Mouse (Mus musculus) heart, postnatal 25 days (tissue): ENCODE data around the gene Slc1a5. TPM values are rescaled to one million over a fixed set of nuclear protein-coding genes. Genes with fewer than 3 reads are reported as not detected.
A peak's percentile ranks its signal among the peaks of the same experiment; 100 is the strongest.

Source experiments
- DNase-seq: peaks from one replicate; pipeline ENCODE4 v3.0.0; 2022; ENCODE audit warnings: low spot score
- intact Hi-C: fragments of 180-260 bp; cut with DNase I; formaldehyde crosslinking; loops from one replicate; pipeline ENCODE4 v1.15.1; 2025
- total RNA-seq, 2 experiments: library from RNA; stranded (reverse); gene quantifications; 2 replicates each; pipeline ENCODE4 v1.2.3; 2021

The Slc1a5 gene
- total RNA-seq, 2 experiments from 2014 or later = 18.5 to 22.8 TPM

GRCm38 (mm10) chr7:16841561-16842560 lies 60.7 kb downstream of the Slc1a5 start:
- DNase-seq = no peak
- intact Hi-C loops = no loop called here

- peak; percentile 92 for DNase-seq
- intact Hi-C loops = no loop called here
Measured at GRCm38 (mm10) chr7:16842645-16843063, 61.5 kb downstream of the Slc1a5 start, which contains the start of gene Prkd2. TSS of gene Prkd2 (plus strand) at chr7:16842902.

DNA sequence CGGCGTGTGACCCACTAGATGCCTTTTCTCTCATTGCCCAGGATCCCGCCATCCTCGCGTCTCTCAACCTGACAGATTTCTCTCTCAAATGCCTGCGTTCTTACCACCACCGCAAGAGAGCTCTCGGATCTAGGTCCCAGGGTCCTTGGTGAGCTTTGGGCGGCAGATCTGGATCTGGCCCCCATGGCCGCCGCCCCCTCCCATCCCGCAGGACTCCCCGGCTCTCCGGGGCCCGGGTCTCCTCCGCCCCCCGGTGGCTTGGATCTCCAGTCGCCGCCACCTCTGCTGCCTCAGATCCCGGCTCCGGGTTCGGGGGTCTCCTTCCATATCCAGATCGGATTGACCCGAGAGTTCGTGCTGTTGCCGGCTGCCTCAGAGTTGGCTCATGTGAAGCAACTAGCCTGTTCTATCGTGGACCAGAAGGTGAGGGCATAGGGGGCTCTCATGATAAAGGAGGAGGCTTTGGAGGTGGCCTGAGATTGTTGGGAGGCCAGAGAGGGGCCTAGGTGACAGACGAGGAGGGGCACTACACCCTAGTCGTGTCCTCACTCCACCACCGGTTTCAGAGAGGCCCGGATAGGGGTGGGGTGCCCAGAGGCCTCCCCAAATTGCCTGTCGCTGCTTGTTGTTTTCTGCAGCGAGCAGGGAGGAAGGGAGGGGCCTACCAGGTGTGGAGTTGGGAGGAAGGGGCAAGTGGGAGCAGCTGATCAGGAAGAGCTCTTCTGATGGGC lies 62.5 kb downstream of the Slc1a5 start:
- intact Hi-C loops = no loop called here
- DNase-seq = peak; percentile 53

DNA sequence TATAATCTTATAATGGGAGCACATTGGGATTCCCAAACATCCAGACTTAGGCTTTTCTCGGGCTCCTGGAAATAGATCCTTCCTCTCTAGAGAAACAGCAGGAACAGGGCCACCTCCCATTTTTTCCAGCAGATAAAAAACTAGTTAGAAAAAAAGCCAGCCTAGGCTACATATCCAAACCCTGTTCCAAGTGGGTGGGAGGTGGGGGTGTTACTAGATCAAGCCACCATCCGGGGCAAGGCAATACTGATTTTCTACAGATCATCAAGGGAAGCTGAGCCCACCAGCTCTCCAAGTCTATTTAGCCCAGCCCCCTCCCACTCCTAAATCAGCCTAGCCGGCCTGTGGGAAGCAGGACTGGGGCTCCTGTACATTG lies 63.5 kb downstream of the Slc1a5 start:
- no peak for DNase-seq
- intact Hi-C loops = no loop called here

DNA sequence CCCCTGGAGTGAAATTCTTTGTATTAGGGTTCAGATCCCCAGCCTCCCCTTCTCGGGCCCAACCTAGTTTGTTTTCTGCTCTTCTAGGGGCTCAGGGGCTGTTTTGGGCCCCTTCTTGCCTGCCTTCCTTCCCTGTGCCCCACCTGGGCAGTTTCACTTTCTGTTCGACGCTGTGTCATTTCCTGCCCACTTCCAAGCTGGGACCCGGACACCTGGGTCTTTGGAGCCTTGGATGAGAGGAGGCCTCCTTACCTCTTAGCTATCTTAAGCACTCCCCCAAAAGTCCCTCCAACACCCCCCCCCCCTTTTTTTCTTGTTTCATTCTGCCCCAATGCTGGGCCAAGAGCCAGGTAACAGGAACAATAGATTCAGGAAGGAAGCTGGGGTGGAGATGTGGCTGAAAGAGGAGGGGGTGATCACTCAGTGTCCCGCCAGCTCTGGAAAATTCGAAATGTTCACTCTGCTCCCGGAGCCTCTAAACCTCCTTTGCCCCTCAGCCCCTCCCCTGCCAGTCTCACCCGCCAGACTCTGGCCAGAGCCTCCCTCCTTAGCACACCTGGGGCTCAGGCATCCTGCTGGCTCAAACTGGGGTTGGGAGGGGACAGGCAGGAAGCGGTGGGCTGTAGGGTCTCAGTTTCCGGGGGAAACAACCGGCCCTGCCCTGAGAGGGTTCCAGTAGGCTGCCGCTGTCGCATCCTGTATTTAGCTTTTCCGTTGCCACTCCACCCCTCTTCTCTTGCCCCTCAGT lies 64.1 kb downstream of the Slc1a5 start:
- peak; percentile 63 for DNase-seq
- intact Hi-C loops = no loop called here

- no peak for DNase-seq
- intact Hi-C loops = no loop called here
Measured at GRCm38 (mm10) chr7:16845820-16846167, 64.7 kb downstream of the Slc1a5 start.

- intact Hi-C loops = no loop called here
- DNase-seq = no peak
Measured at GRCm38 (mm10) chr7:16846775-16847174, 65.6 kb downstream of the Slc1a5 start.

GRCm38 (mm10) chr7:16847507-16847906 lies 66.4 kb downstream of the Slc1a5 start:
- intact Hi-C loops = no loop called here

More at GRCm38 (mm10) chr7:16847507-16847906, 66.4 kb downstream of the Slc1a5 start:
- DNase-seq = no peak

Other genes with a start within 250 kb of the Slc1a5 start
- gene Arhgap35, start 166.3 kb upstream of the Slc1a5 start, total RNA-seq = 10 to 100 TPM; 34.2 to 35.8 TPM
- gene Ceacam15, start 105.6 kb upstream of the Slc1a5 start, total RNA-seq = not detected
- gene Ceacam9, start 59.4 kb upstream of the Slc1a5 start, total RNA-seq = not detected
- gene Ap2s1, start 42.9 kb upstream of the Slc1a5 start, total RNA-seq = 10 to 100 TPM; 80.9 to 87.9 TPM
- gene Strn4, start 34.5 kb downstream of the Slc1a5 start, total RNA-seq = 10 to 100 TPM; 54.8 to 65.5 TPM
- 10 to 100 TPM; 46.2 to 48.0 TPM for gene Fkrp, start 35.4 kb downstream of the Slc1a5 start, total RNA-seq
- gene Prkd2, start 61.6 kb downstream of the Slc1a5 start, total RNA-seq = 10 to 100 TPM; 18.0 to 22.9 TPM
- 10 to 100 TPM; 15.2 to 17.4 TPM for gene Dact3, start 94.0 kb downstream of the Slc1a5 start, total RNA-seq
- gene Gng8, start 110.4 kb downstream of the Slc1a5 start, total RNA-seq = under 1 TPM; 0.45 to 0.86 TPM
- 1 to 10 TPM; 2.1 to 3.1 TPM for gene Ptgir, start 125.2 kb downstream of the Slc1a5 start, total RNA-seq
- 100 to 1,000 TPM; 196 to 203 TPM for gene Calm3, start 142.8 kb downstream of the Slc1a5 start, total RNA-seq
- 1 to 10 TPM; 3.7 to 4.1 TPM for gene Pnmal2, start 163.3 kb downstream of the Slc1a5 start, total RNA-seq
- not detected for gene Pnmal1, start 178.3 kb downstream of the Slc1a5 start, total RNA-seq
- not detected for gene Gm42372, start 201.7 kb downstream of the Slc1a5 start, total RNA-seq
- gene Ccdc8, start 211.4 kb downstream of the Slc1a5 start, total RNA-seq = 1 to 10 TPM; 5.2 to 6.5 TPM
- gene Ppp5c, start 246.6 kb downstream of the Slc1a5 start, total RNA-seq = 100 to 1,000 TPM in 1 of 2 experiments, 10 to 100 TPM in 1; 97.5 to 102 TPM